Mouse (Mus musculus): ENCODE measurements at regions not wholly inside any gene's neighbourhood (a gene's known extent, or its start where the extent isn't known, plus 50 kb on each side); places are given as distances from the start of the nearest gene placed in this dataset.
"Not testable (repeated sequence)": the region's sequence is repeated elsewhere in the genome, so short reads cannot be mapped to it uniquely, and the experiment has no call there.

- ChIA-PET CTCF (interaction anchor here in 1 of 4 experiments (0.6 kb wide), 1 partner anchor 84 kb away, joined by 3 read pairs; no protein-coding TSS in a partner anchor), POLR2A (no interaction called here)
Measured at GRCm38 (mm10) chr6:41225382-41225781, 76.7 kb upstream of the Try4 start.

- ChIA-PET CTCF (no interaction called here), POLR2A (no interaction called here)
Measured at GRCm38 (mm10) chr6:41218415-41218814, 83.7 kb upstream of the Try4 start.

GRCm38 (mm10) chr6:41215857-41216256 lies 86.2 kb upstream of the Try4 start:
- ChIA-PET POLR2A (no interaction called here), CTCF (no interaction called here)

- POLR2A ChIA-PET: no interaction called here
- CTCF ChIA-PET: no interaction called here
Measured at GRCm38 (mm10) chr6:41205864-41206263, 96.2 kb upstream of the Try4 start.

- POLR2A ChIA-PET: no interaction called here
- CTCF ChIA-PET: interaction anchor here in 1 of 4 experiments (1.6 kb wide), 1 partner anchor 8 kb away, joined by 3 read pairs; no protein-coding TSS in a partner anchor
Measured at GRCm38 (mm10) chr6:41202882-41203281, 99.2 kb upstream of the Try4 start.

- ChIA-PET CTCF (interaction anchor here in 1 of 4 experiments (1.6 kb wide), 1 partner anchor 8 kb away, joined by 3 read pairs; no protein-coding TSS in a partner anchor), POLR2A (no interaction called here)
Measured at GRCm38 (mm10) chr6:41202302-41202701, 99.8 kb upstream of the Try4 start.

- POLR2A ChIA-PET: interaction anchor here in 1 of 4 experiments (1.0 kb wide), 1 partner anchor 411 kb away, joined by 4 read pairs; the partner anchor contains the start of gene Ephb6
- CTCF ChIA-PET: interaction anchor here in 3 of 4 experiments (0.6 to 1.5 kb wide), 7 partner anchors 8 to 1052 kb away, joined by 3 to 7 read pairs (median 3); no protein-coding TSS in a partner anchor
Measured at GRCm38 (mm10) chr6:41194464-41194863, 107.6 kb upstream of the Try4 start.

- POLR2A ChIA-PET: no interaction called here
- CTCF ChIA-PET: interaction anchor here in 1 of 4 experiments (0.7 kb wide), 1 partner anchor 56 kb away, joined by 4 read pairs; no protein-coding TSS in a partner anchor
Measured at GRCm38 (mm10) chr6:41191734-41192326, 110.2 kb upstream of the Try4 start.

GRCm38 (mm10) chr6:41188910-41189309 lies 113.2 kb upstream of the Try4 start:
- CTCF ChIA-PET: interaction anchor here in 1 of 4 experiments (1.0 kb wide), 1 partner anchor 52 kb away, joined by 5 read pairs; no protein-coding TSS in a partner anchor
- POLR2A ChIA-PET: no interaction called here

- ChIA-PET CTCF (no interaction called here), POLR2A (no interaction called here)
Measured at GRCm38 (mm10) chr6:41187966-41188365, 114.1 kb upstream of the Try4 start.

- POLR2A ChIA-PET: no interaction called here
- CTCF ChIA-PET: interaction anchor here in 2 of 4 experiments (0.6 to 1.1 kb wide), 2 partner anchors 12 to 17 kb away, joined by 3 to 9 read pairs; no protein-coding TSS in a partner anchor
Measured at GRCm38 (mm10) chr6:41178896-41179295, 123.2 kb upstream of the Try4 start.

- ChIA-PET CTCF (interaction anchor here in 1 of 4 experiments (0.5 kb wide), 1 partner anchor 1035 kb away, joined by 6 read pairs; no protein-coding TSS in a partner anchor), POLR2A (interaction anchor here in 1 of 4 experiments (1.0 kb wide), 1 partner anchor 10 kb away, joined by 4 read pairs; no protein-coding TSS in a partner anchor)
Measured at GRCm38 (mm10) chr6:41178019-41178418, 124.0 kb upstream of the Try4 start.

- ChIA-PET CTCF (no interaction called here), POLR2A (interaction anchor here in 1 of 4 experiments (1.0 kb wide), 1 partner anchor 9 kb away, joined by 4 read pairs; no protein-coding TSS in a partner anchor)
Measured at GRCm38 (mm10) chr6:41177152-41177551, 124.9 kb upstream of the Try4 start.

GRCm38 (mm10) chr6:41176034-41176433 lies 126.0 kb upstream of the Try4 start:
- POLR2A ChIA-PET: interaction anchor here in 1 of 4 experiments (1.0 kb wide), 1 partner anchor 12 kb away, joined by 3 read pairs; no protein-coding TSS in a partner anchor
- CTCF ChIA-PET: no interaction called here

GRCm38 (mm10) chr6:41163491-41163890 lies 128.2 kb upstream of the 2210010C04Rik start:
- CTCF ChIA-PET: interaction anchor here in 1 of 4 experiments (0.7 kb wide), 1 partner anchor 13 kb away, joined by 3 read pairs; no protein-coding TSS in a partner anchor
- POLR2A ChIA-PET: interaction anchor here in 1 of 4 experiments (1.1 kb wide), 1 partner anchor 12 kb away, joined by 3 read pairs; no protein-coding TSS in a partner anchor

GRCm38 (mm10) chr6:41161693-41162092 lies 126.4 kb upstream of the 2210010C04Rik start:
- ChIA-PET CTCF (no interaction called here), POLR2A (no interaction called here)

GRCm38 (mm10) chr6:41152101-41152500 lies 116.8 kb upstream of the 2210010C04Rik start:
- ChIA-PET POLR2A (no interaction called here), CTCF (interaction anchor here in 1 of 4 experiments (0.6 kb wide), 1 partner anchor 16 kb away, joined by 3 read pairs; no protein-coding TSS in a partner anchor)

- ChIA-PET CTCF (interaction anchor here in 1 of 4 experiments (1.2 kb wide), 1 partner anchor 15 kb away, joined by 3 read pairs; no protein-coding TSS in a partner anchor), POLR2A (no interaction called here)
Measured at GRCm38 (mm10) chr6:41151542-41151941, 116.2 kb upstream of the 2210010C04Rik start.

GRCm38 (mm10) chr6:41140916-41141315 lies 105.6 kb upstream of the 2210010C04Rik start:
- CTCF ChIA-PET: interaction anchor here in 1 of 4 experiments (0.6 kb wide), 1 partner anchor 1086 kb away, joined by 3 read pairs; no protein-coding TSS in a partner anchor
- POLR2A ChIA-PET: no interaction called here

- CTCF ChIA-PET: interaction anchor here in 3 of 4 experiments (0.5 to 3.3 kb wide), 21 partner anchors 9 to 570 kb away, joined by 3 to 19 read pairs (median 4); partner anchors contain the start of gene Llcfc1 (in 1 of the 3)
Measured at GRCm38 (mm10) chr6:41137401-41137777, 102.1 kb upstream of the 2210010C04Rik start.

More at GRCm38 (mm10) chr6:41137401-41137777, 102.1 kb upstream of the 2210010C04Rik start:
- POLR2A ChIA-PET: not testable (repeated sequence)

Measured in embryonic stem cell, embryonic (primary cell).